Mouse (Mus musculus): Measurements from ENCODE around the gene Birc3.

- no peak for TF ChIP-seq CTCF (IDR thresholded peaks at IDR 0.05; ENCODE audit: low read depth, low read length)
- TF ChIP-seq POLR2A (IDR thresholded peaks at IDR 0.05; ENCODE audit: borderline replicate concordance, low read depth, low read length), result no peak
Observed at GRCm38 (mm10) chr9:7867981-7868380, 5.0 kb downstream of the Birc3 start.

Measured in bone marrow macrophage, adult 2 months (primary cell).